Mouse (Mus musculus) liver, postnatal 0 days (tissue): Measurements from ENCODE around the gene Dnmt3c. TPM values are rescaled to one million over a fixed set of nuclear protein-coding genes. Genes with fewer than 3 reads are reported as not detected.
"Not testable (repeated sequence)": the region's sequence is repeated elsewhere in the genome, so short reads cannot be mapped to it uniquely, and the experiment has no call there.

Experiments
- ATAC-seq: fragments of 200-750 bp; cut with Nextera tagmentation; 2 replicates; pipeline ENCODE4 v1.8.0; 2017; ENCODE audit warnings: mild to moderate bottlenecking, moderate library complexity
- DNase-seq: peaks from one replicate; pipeline ENCODE4 v3.0.0-alpha.2; 2016
- H3K27ac ChIP-seq: fragments of 300-500 bp; sonication (generic); 2 replicates; pipeline ENCODE4 v1.5.1; 2014; ENCODE audit warnings: antibody characterized with exemption, moderate library complexity, mild to moderate bottlenecking, low read depth
- H3K27me3 ChIP-seq: fragments of 300-500 bp; sonication (generic); 2 replicates; pipeline ENCODE4 v1.6.1; 2014; ENCODE audit warnings: low read length, control low read depth, mixed read lengths; ENCODE audit not compliant: insufficient read depth
- H3K36me3 ChIP-seq: fragments of 300-500 bp; sonication (generic); replicated peaks from 2 replicates; pipeline ENCODE4 v1.6.1; 2014; ENCODE audit warnings: mild to moderate bottlenecking, control low read depth, low read length, moderate library complexity, mixed read lengths; ENCODE audit not compliant: insufficient read depth
- H3K4me1 ChIP-seq: fragments of 300-500 bp; sonication (generic); 2 replicates; pipeline ENCODE4 v1.6.1; 2014; ENCODE audit warnings: antibody characterized with exemption, mild to moderate bottlenecking, control low read depth; ENCODE audit not compliant: insufficient read depth
- H3K4me2 ChIP-seq: fragments of 300-500 bp; sonication (generic); 2 replicates; pipeline ENCODE4 v1.6.1; 2014; ENCODE audit warnings: low read depth, mild to moderate bottlenecking, low read length, moderate library complexity, mixed read lengths
- H3K4me3 ChIP-seq: fragments of 300-500 bp; sonication (generic); 2 replicates; pipeline ENCODE4 v1.5.1; 2014; ENCODE audit warnings: low read depth, low read length
- H3K9ac ChIP-seq: fragments of 300-500 bp; sonication (generic); replicated peaks from 2 replicates; pipeline ENCODE4 v1.6.1; 2014; ENCODE audit warnings: mild to moderate bottlenecking, moderate library complexity
- H3K9me3 ChIP-seq: fragments of 300-500 bp; sonication (generic); 2 replicates; pipeline ENCODE4 v1.6.1; 2016; ENCODE audit warnings: mild to moderate bottlenecking, control low read depth, low read length, mixed read lengths
- CTCF ChIP-seq: sonication (generic); IDR thresholded peaks from 2 replicates; pipeline ENCODE4 v1.5.1; 2016; ENCODE audit warnings: antibody characterized with exemption, low read depth
- EP300 ChIP-seq: IDR thresholded peaks from 2 replicates; pipeline ENCODE4 v1.6.1; 2016; ENCODE audit warnings: antibody characterized with exemption, low read depth, mild to moderate bottlenecking
- WGBS: fragments of 180-500 bp; shearing (Covaris S2); extraction: QIAGEN DNeasy Blood & Tissue Kit; methylation state at CpG from one replicate; pipeline ENCODE4 v1.1.7; 2014; ENCODE audit not compliant: insufficient replicate concordance; 5-methylcytosine and 5-hydroxymethylcytosine counted together
- polyA plus RNA-seq: library from polyadenylated mRNA; unstranded; fragments of >200 nt; fragmentation: Nextera tagmentation; extraction: Ambion mirVana; gene quantifications from 2 replicates; pipeline ENCODE4 v1.2.1, GENCODE M21; 2015

Gene Dnmt3c
- polyA plus RNA-seq, 1 experiment from 2014 or later, result 0.46 TPM

GRCm38 (mm10) chr2:153660616-153661015 is 35.8 kb upstream of the Dnmt3c start:
- Histone ChIP-seq H3K36me3 (0 out of 2 replicates have a peak, but pooled peaks cover under 1% of the 10 kb centered on the region), H3K27ac (no peak overlapping the region), H3K4me1 (peaks cover 21% of the 10 kb centered on the region), H3K4me2 (no peak overlapping the region), H3K9me3 (no peaks in the 10 kb centered on the region), H3K9ac (no peak overlapping the region), H3K27me3 (no peaks in the 10 kb centered on the region), H3K4me3 (no peak overlapping the region)
- DNase-seq (peak; percentile 34), ATAC-seq (no peak)
- TF ChIP-seq CTCF, result no peak
- no peak for TF ChIP-seq EP300
- WGBS, result 56% methylated on average over 3 of the region's 3 CpGs

GRCm38 (mm10) chr2:153665401-153665800 is 31.1 kb upstream of the Dnmt3c start:
- no peak for TF ChIP-seq CTCF
- TF ChIP-seq EP300, result no peak
- H3K9ac ChIP-seq, result no peak overlapping the region
- no peak overlapping the region for H3K27ac ChIP-seq
- H3K4me1 ChIP-seq, result 0 out of 2 replicates have a peak, but pooled peaks cover 6% of the 10 kb centered on the region
- no peak overlapping the region for H3K4me2 ChIP-seq
- H3K27me3 ChIP-seq, result no peaks in the 10 kb centered on the region
- no peak for DNase-seq
- 85% methylated on average over 7 of the region's 7 CpGs for WGBS
- H3K4me3 ChIP-seq, result no peak overlapping the region
- no peaks in the 10 kb centered on the region for H3K9me3 ChIP-seq
- H3K36me3 ChIP-seq, result peaks cover 3% of the 10 kb centered on the region; the same call in 1 of the 2 replicates
- ATAC-seq, result no peak

DNA sequence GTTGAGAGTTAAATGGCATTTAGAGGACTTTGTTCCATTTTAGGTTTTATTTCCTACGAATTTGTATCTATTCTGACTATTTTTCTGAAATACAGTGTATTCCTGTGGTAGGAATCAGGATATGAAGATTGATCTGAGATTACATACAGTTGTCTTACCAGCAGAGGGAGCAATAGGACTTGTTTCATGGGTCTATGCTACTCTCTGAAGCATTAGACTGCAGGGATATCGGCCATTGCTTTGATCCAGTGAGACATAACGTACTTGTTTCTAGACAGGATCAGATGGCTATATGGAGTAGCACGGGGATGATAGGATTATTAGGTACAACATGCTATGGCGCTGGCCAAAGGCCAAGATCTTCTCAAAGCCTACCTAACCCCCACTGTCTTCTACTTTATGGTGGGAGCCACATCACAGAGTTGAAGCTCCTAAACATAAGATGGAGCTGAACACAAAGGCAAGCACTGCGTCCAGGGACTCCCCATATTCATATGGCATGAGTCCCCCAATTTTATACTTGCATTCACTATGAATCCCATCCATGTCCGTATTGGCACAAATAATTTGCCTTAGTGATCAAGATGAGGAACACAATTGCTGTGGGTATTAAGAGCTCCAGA is 27.6 kb upstream of the Dnmt3c start:
- no peak overlapping the region for H3K27ac ChIP-seq
- no peak overlapping the region for H3K9ac ChIP-seq
- DNase-seq, result no peak
- peaks cover 5% of the 10 kb centered on the region for H3K36me3 ChIP-seq
- no peak overlapping the region for H3K4me3 ChIP-seq
- no peaks in the 10 kb centered on the region for H3K9me3 ChIP-seq
- H3K27me3 ChIP-seq, result no peaks in the 10 kb centered on the region
- H3K4me2 ChIP-seq, result no peak overlapping the region
- 63% methylated on average over 7 of the region's 7 CpGs for WGBS
- peak; percentile 45; the same call in 1 of the 2 replicates for ATAC-seq
- 0 out of 2 replicates have a peak, but pooled peaks cover 2% of the 10 kb centered on the region for H3K4me1 ChIP-seq
- no peak for TF ChIP-seq EP300
- TF ChIP-seq CTCF, result peak; percentile 84

DNA sequence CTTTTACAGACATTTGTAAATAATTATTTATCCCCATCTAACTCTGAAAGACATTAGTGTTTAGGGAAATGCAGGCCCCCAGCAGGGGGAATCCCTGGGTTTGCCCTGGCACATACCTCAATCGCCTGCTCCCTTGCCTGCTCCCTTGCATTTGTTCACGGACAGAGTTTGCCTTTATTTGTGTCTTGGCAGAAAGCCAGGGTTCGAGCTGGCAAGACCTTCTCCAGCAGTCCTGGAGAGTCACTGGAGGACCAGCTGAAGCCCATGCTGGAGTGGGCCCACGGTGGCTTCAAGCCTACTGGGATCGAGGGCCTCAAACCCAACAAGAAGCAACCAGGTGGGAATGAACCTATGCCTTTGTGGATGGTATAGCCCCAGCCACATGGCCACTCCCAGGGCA is 26.3 kb upstream of the Dnmt3c start:
- WGBS, result 64% methylated on average over 5 of the region's 5 CpGs
- 0 out of 2 replicates have a peak, but pooled peaks cover 2% of the 10 kb centered on the region for H3K4me1 ChIP-seq
- no peaks in the 10 kb centered on the region for H3K9me3 ChIP-seq
- no peak overlapping the region for H3K9ac ChIP-seq
- ATAC-seq, result no peak
- no peaks in the 10 kb centered on the region for H3K27me3 ChIP-seq
- no peak overlapping the region for H3K27ac ChIP-seq
- DNase-seq, result peak; percentile 29
- TF ChIP-seq EP300 (no peak), CTCF (no peak)
- H3K36me3 ChIP-seq, result peaks cover 5% of the 10 kb centered on the region
- H3K4me2 ChIP-seq, result no peak overlapping the region
- H3K4me3 ChIP-seq, result no peak overlapping the region

- no peak for DNase-seq
- Histone ChIP-seq H3K36me3 (peaks cover 3% of the 10 kb centered on the region), H3K4me2 (no peak overlapping the region), H3K9me3 (no peaks in the 10 kb centered on the region), H3K4me3 (no peak overlapping the region), H3K9ac (no peak overlapping the region), H3K4me1 (0 out of 2 replicates have a peak, but pooled peaks cover 2% of the 10 kb centered on the region), H3K27ac (no peak overlapping the region), H3K27me3 (no peaks in the 10 kb centered on the region)
- 68% methylated on average over 2 of the region's 2 CpGs for WGBS
- TF ChIP-seq CTCF (peak; percentile 35; the same call in 1 of the 2 replicates), EP300 (no peak)
- no peak for ATAC-seq
Measured at GRCm38 (mm10) chr2:153672619-153673018, 23.8 kb upstream of the Dnmt3c start.

- not testable (repeated sequence) for H3K4me1 ChIP-seq, H3K4me3 ChIP-seq, H3K9ac ChIP-seq, DNase-seq, H3K36me3 ChIP-seq, H3K27ac ChIP-seq, H3K4me2 ChIP-seq, H3K9me3 ChIP-seq, H3K27me3 ChIP-seq
- 27% methylated on average over 1 of the region's 1 CpGs for whole genome bisulfite sequencing
- peak; percentile 72 for ATAC-seq
Measured at GRCm38 (mm10) chr2:153675364-153675763, 21.1 kb upstream of the Dnmt3c start.
